Mouse (Mus musculus) neural tube, embryonic 14.5 days (tissue): Measurements from ENCODE around the gene Eif2b5. TPM values are rescaled to one million over a fixed set of nuclear protein-coding genes. Genes with fewer than 3 reads are reported as not detected.
"Not testable (repeated sequence)": the region's sequence is repeated elsewhere in the genome, so short reads cannot be mapped to it uniquely, and the experiment has no call there.

Experiments used
- ATAC-seq: fragments of 200-750 bp; cut with Nextera tagmentation; 2 replicates; pipeline ENCODE4 v1.8.0; 2017; ENCODE audit warnings: low read depth, mild to moderate bottlenecking, moderate TSS enrichment, moderate library complexity
- H3K27ac ChIP-seq: fragments of 300-500 bp; sonication (generic); 2 replicates; pipeline ENCODE4 v1.5.1; 2014; ENCODE audit warnings: low read depth, mild to moderate bottlenecking, control low read depth, low read length, moderate library complexity, mixed read lengths
- H3K27me3 ChIP-seq: fragments of 300-500 bp; sonication (generic); 2 replicates; pipeline ENCODE4 v1.6.1; 2014; ENCODE audit warnings: low read length; ENCODE audit not compliant: control insufficient read depth, insufficient read depth
- H3K36me3 ChIP-seq: fragments of 300-500 bp; sonication (generic); 2 replicates; pipeline ENCODE4 v1.6.1; 2014; ENCODE audit warnings: low read length, mixed read lengths; ENCODE audit not compliant: control insufficient read depth, insufficient read depth
- H3K4me1 ChIP-seq: fragments of 300-500 bp; sonication (generic); 2 replicates; pipeline ENCODE4 v1.6.1; 2014; ENCODE audit warnings: low read length; ENCODE audit not compliant: control insufficient read depth, insufficient read depth
- H3K4me2 ChIP-seq: fragments of 300-500 bp; sonication (generic); 2 replicates; pipeline ENCODE4 v1.6.1; 2014; ENCODE audit warnings: mild to moderate bottlenecking, low read depth, low read length, control low read depth
- H3K4me3 ChIP-seq: fragments of 300-500 bp; sonication (generic); 2 replicates; pipeline ENCODE4 v1.5.1; 2014; ENCODE audit warnings: low read depth, low read length, control low read depth, mixed read lengths
- H3K9ac ChIP-seq: fragments of 300-500 bp; sonication (generic); replicated peaks from 2 replicates; pipeline ENCODE4 v1.6.1; 2014; ENCODE audit warnings: low read depth, mild to moderate bottlenecking, control low read depth, low read length, mixed read lengths
- H3K9me3 ChIP-seq: fragments of 300-500 bp; sonication (generic); 2 replicates; pipeline ENCODE4 v1.6.1; 2016; ENCODE audit warnings: low read length; ENCODE audit not compliant: control insufficient read depth
- WGBS: fragments of 180-500 bp; shearing (Covaris S2); extraction: QIAGEN DNeasy Blood & Tissue Kit; methylation state at CpG from one replicate; pipeline ENCODE4 v1.1.7; 2014; 5-methylcytosine and 5-hydroxymethylcytosine counted together
- polyA plus RNA-seq: library from polyadenylated mRNA; unstranded; fragments of >200 nt; fragmentation: Nextera tagmentation; extraction: Ambion mirVana; gene quantifications from 2 replicates; pipeline ENCODE4 v1.2.1, GENCODE M21; 2014

Eif2b5 gene
- polyA plus RNA-seq, 1 experiment from 2014 or later, result 84.9 TPM

GRCm38 (mm10) chr16:20483716-20484115 is 14.9 kb upstream of the Eif2b5 start:
- ATAC-seq, H3K27me3 ChIP-seq: not testable (repeated sequence)
- WGBS, result 93% methylated on average over 6 of the region's 7 CpGs

DNA sequence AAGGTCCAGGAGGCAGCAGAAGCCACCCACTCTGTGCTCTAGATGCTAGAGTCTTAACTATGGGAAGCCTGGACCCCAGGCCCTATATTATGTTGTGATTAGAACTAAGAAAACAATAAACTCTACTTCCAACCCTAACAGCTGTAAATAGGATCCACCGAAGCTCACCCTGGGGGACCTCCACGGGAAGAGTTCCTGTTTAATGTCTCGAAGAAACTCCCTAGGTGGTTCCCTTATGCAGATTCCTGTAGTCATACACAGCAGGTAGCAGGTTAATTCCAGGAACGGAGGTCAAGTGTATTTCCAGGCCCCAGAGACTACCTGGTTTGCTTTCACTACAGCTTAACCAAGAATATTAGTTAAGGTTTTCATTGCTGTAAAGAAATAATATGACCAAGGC is 13.6 kb upstream of the Eif2b5 start:
- no peaks in the 10 kb centered on the region for H3K4me1 ChIP-seq
- H3K27ac ChIP-seq, result no peak overlapping the region
- no peak for ATAC-seq
- H3K36me3 ChIP-seq, result no peaks in the 10 kb centered on the region
- no peaks in the 10 kb centered on the region for H3K27me3 ChIP-seq
- no peak overlapping the region for H3K4me3 ChIP-seq
- no peaks in the 10 kb centered on the region for H3K9me3 ChIP-seq
- no peak overlapping the region for H3K9ac ChIP-seq
- H3K4me2 ChIP-seq, result no peak overlapping the region
- WGBS, result 40% methylated on average over 4 of the region's 4 CpGs

More at GRCm38 (mm10) chr16:20483716-20484115, 14.9 kb upstream of the Eif2b5 start:
- not testable (repeated sequence) for H3K9me3 ChIP-seq, H3K4me3 ChIP-seq, H3K9ac ChIP-seq, H3K27ac ChIP-seq, H3K36me3 ChIP-seq, H3K4me1 ChIP-seq, H3K4me2 ChIP-seq

DNA sequence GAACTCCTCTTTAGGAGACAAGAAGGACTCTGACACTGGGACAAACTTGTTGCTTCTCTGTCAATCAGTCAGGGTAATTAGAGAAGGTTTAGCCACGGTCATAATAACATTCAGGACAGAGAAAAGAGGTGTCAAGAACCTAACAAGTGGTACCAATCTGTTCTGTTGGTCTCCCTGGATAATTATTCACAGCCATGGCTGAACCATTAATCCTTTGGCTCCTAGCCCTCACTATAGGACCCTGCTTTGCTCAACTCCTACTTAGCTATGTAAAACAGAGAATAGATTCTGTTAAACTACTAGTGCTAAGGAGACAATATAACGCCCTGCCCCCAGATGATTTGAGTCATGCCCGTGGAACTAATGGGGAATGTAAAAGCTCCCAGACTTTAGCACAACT is 12.6 kb upstream of the Eif2b5 start:
- no peak for ATAC-seq
- Histone ChIP-seq H3K9me3 (no peaks in the 10 kb centered on the region), H3K4me2 (no peak overlapping the region), H3K36me3 (no peaks in the 10 kb centered on the region), H3K27me3 (no peaks in the 10 kb centered on the region), H3K9ac (no peak overlapping the region), H3K4me1 (no peaks in the 10 kb centered on the region), H3K4me3 (no peak overlapping the region), H3K27ac (no peak overlapping the region)
- WGBS, result 50% methylated on average over 3 of the region's 3 CpGs

DNA sequence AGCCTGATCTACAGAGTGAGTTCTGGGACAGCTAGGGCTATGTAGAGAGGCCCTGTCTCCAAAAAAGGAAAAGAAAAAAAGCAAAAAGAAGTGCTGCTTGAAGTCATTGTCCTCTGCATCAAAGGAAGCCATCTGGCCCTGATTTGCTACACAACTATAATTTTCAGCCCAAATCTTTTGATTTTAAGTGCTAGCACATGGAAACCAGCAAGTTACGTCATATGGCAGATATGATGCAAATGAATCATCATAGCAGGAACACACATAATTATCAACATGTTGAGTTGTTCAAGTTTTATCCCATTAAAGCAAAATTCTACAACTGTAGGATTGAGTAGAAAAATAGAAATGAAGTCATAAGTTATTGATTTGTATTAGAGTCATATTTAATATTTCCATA is 10.5 kb upstream of the Eif2b5 start:
- no peak overlapping the region for H3K27ac ChIP-seq
- no peaks in the 10 kb centered on the region for H3K9me3 ChIP-seq
- no peak overlapping the region for H3K4me2 ChIP-seq
- WGBS, result 92% methylated on average over 1 of the region's 1 CpGs
- H3K4me1 ChIP-seq, result no peaks in the 10 kb centered on the region
- no peak overlapping the region for H3K9ac ChIP-seq
- no peak for ATAC-seq
- H3K36me3 ChIP-seq, result no peaks in the 10 kb centered on the region
- no peaks in the 10 kb centered on the region for H3K27me3 ChIP-seq
- H3K4me3 ChIP-seq, result no peak overlapping the region

DNA sequence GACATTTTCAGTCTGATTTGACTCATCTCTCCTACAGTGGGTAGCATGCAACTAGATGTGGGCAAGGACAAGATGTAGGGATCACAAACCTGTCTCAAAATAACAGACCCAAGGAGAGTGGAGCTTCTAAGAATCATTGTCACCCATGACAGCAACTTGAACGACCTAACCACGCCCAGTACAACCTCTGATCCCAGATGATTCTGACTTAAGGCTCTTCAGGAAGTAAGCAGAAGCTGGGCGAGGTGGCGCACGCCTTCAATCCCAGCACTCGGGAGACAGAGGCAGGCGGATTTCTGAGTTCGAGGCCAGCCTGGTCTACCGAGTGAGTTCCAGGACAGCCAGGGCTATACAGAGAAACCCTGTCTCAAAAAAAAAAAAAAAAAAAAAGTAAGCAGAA is 9.9 kb upstream of the Eif2b5 start:
- H3K4me3 ChIP-seq, H3K36me3 ChIP-seq, H3K27ac ChIP-seq, H3K4me1 ChIP-seq, H3K4me2 ChIP-seq, H3K9me3 ChIP-seq, H3K9ac ChIP-seq, H3K27me3 ChIP-seq, ATAC-seq: not testable (repeated sequence)
- WGBS, result 87% methylated on average over 9 of the region's 9 CpGs

GRCm38 (mm10) chr16:20489233-20489632 is 9.4 kb upstream of the Eif2b5 start:
- Histone ChIP-seq H3K9ac (no peak overlapping the region), H3K36me3 (no peaks in the 10 kb centered on the region), H3K27me3 (no peaks in the 10 kb centered on the region), H3K4me1 (no peaks in the 10 kb centered on the region), H3K4me2 (no peak overlapping the region), H3K9me3 (no peaks in the 10 kb centered on the region), H3K4me3 (no peak overlapping the region), H3K27ac (no peak overlapping the region)
- no peak for ATAC-seq
- 80% methylated on average over 2 of the region's 2 CpGs for WGBS

- H3K4me1 ChIP-seq, result no peaks in the 10 kb centered on the region
- H3K4me2 ChIP-seq, result no peak overlapping the region
- ATAC-seq, result no peak
- 59% methylated on average over 2 of the region's 2 CpGs for WGBS
- H3K36me3 ChIP-seq, result no peaks in the 10 kb centered on the region
- no peak overlapping the region for H3K9ac ChIP-seq
- no peaks in the 10 kb centered on the region for H3K27me3 ChIP-seq
- no peak overlapping the region for H3K4me3 ChIP-seq
- H3K9me3 ChIP-seq, result no peaks in the 10 kb centered on the region
- no peak overlapping the region for H3K27ac ChIP-seq
Observed at GRCm38 (mm10) chr16:20490581-20490980, 8.0 kb upstream of the Eif2b5 start.

GRCm38 (mm10) chr16:20491301-20491700 is 7.3 kb upstream of the Eif2b5 start:
- no peak overlapping the region for H3K27ac ChIP-seq
- no peak overlapping the region for H3K4me2 ChIP-seq
- H3K4me1 ChIP-seq, result no peaks in the 10 kb centered on the region
- WGBS, result 73% methylated on average over 2 of the region's 2 CpGs
- no peak for ATAC-seq
- H3K9me3 ChIP-seq, result no peaks in the 10 kb centered on the region
- no peak overlapping the region for H3K9ac ChIP-seq
- no peak overlapping the region for H3K4me3 ChIP-seq
- no peaks in the 10 kb centered on the region for H3K27me3 ChIP-seq
- H3K36me3 ChIP-seq, result no peaks in the 10 kb centered on the region

DNA sequence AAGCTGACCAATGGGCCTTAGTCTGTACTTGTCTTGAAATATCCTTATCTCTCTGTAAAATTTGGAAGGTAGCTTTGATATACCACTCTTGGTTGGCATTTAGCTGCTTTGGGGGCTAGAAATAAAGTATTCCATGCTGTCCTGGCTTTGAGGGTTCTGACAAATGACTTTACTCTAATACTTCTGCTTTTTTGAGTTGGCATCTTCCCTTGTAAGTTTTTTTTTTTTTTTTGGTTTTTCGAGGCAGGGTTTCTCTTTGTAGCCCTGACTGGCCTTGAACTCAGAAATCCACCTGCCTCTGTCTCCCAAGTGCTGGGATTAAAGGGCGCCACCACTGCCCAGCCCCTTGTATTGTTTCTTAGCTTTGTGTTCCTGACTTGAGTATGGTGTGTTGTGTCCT is 5.2 kb upstream of the Eif2b5 start:
- no peak overlapping the region for H3K27ac ChIP-seq
- ATAC-seq, result no peak
- 0 out of 2 replicates have a peak, but pooled peaks cover 5% of the 10 kb centered on the region for H3K4me1 ChIP-seq
- H3K9ac ChIP-seq, result no peak overlapping the region
- H3K4me3 ChIP-seq, result no peak overlapping the region
- H3K36me3 ChIP-seq, result no peaks in the 10 kb centered on the region
- WGBS, result 89% methylated on average over 2 of the region's 2 CpGs
- H3K9me3 ChIP-seq, result no peaks in the 10 kb centered on the region
- no peak overlapping the region for H3K4me2 ChIP-seq
- H3K27me3 ChIP-seq, result no peaks in the 10 kb centered on the region
